Mouse (Mus musculus) E14TG2a.4 (cell line): ENCODE measurements around the gene Utp20.

Experiments used
- CTCF ChIP-seq: conservative IDR thresholded peaks from 2 replicates; pipeline ENCODE4 v1.5.1; 2014; ENCODE audit warnings: low read length
- POU5F1 ChIP-seq: IDR thresholded peaks from 2 replicates; pipeline ENCODE4 v1.6.1; 2014; ENCODE audit warnings: low read length, borderline replicate concordance

- TF ChIP-seq CTCF (no peak), POU5F1 (no peak)
Observed at GRCm38 (mm10) chr10:88802236-88802635, 24.4 kb downstream of the Utp20 start.
